Mouse (Mus musculus) G1E (cell line): ENCODE data around the gene Dedd2. TPM values are rescaled to one million over a fixed set of nuclear protein-coding genes. Genes with fewer than 3 reads are reported as not detected.

Experiments used
- ATAC-seq: 2 replicates; pipeline ENCODE4 v1.8.0; 2016; ENCODE audit warnings: mild to moderate bottlenecking; ENCODE audit not compliant: insufficient number of reproducible peaks, poor library complexity, low FRiP score, severe bottlenecking; ENCODE audit errors: extremely low read depth
- DNase-seq: peaks from one replicate; pipeline ENCODE4 v3.0.0; 2012; ENCODE audit warnings: low spot score
- H3K27me3 ChIP-seq: 2 replicates; pipeline ENCODE4 v1.6.1; 2012; ENCODE audit warnings: mild to moderate bottlenecking, low read length, inconsistent platforms; ENCODE audit not compliant: insufficient read depth
- H3K36me3 ChIP-seq: replicated peaks from 2 replicates; pipeline ENCODE3; 2012; ENCODE audit warnings: mild to moderate bottlenecking, inconsistent platforms
- H3K4me1 ChIP-seq: 2 replicates; pipeline ENCODE4 v1.6.1; 2012; ENCODE audit warnings: low read depth, low read length, inconsistent platforms, mixed read lengths; ENCODE audit not compliant: insufficient read depth
- H3K4me3 ChIP-seq: 2 replicates; pipeline ENCODE4 v1.5.1; 2012; ENCODE audit warnings: low read depth, mild to moderate bottlenecking, inconsistent platforms, low read length, moderate library complexity, mixed read lengths
- H3K9me3 ChIP-seq: replicated peaks from 2 replicates; pipeline ENCODE4 v1.6.1; 2012; ENCODE audit warnings: inconsistent platforms
- CTCF ChIP-seq: IDR thresholded peaks from 2 replicates; pipeline ENCODE4 v1.5.1; 2012; ENCODE audit warnings: low read depth, low read length, inconsistent platforms, mixed read lengths
- GATA1 ChIP-seq: IDR thresholded peaks from 2 replicates; pipeline ENCODE4 v1.6.1; 2012; ENCODE audit warnings: borderline replicate concordance, low read length, inconsistent platforms, mixed read lengths
- GATA2 ChIP-seq: IDR thresholded peaks from 2 replicates; pipeline ENCODE4 v1.6.1; 2012; ENCODE audit warnings: low read depth, low read length, inconsistent platforms, borderline replicate concordance
- POLR2AphosphoS5 ChIP-seq: IDR thresholded peaks from 2 replicates; pipeline ENCODE4 v1.6.1; 2012; ENCODE audit warnings: low read depth, low read length, inconsistent platforms; ENCODE audit not compliant: insufficient replicate concordance
- TAL1 ChIP-seq: conservative IDR thresholded peaks from 2 replicates; pipeline ENCODE4 v1.6.1; 2012; ENCODE audit warnings: low read depth, low read length, inconsistent platforms, mixed read lengths
- polyA plus RNA-seq: library from polyadenylated mRNA; stranded (reverse); fragments of >175 nt; gene quantifications from 2 replicates; pipeline ENCODE4 v1.2.3, GENCODE M21; 2012
- total RNA-seq, 2 experiments: library from RNA; stranded (forward) in 1 of 2; stranded (reverse) in 1 of 2; fragments of 200-1000 nt in 1 of 2; fragments of >200 nt in 1 of 2; fragmentation: Nextera tagmentation in 1 of 2; gene quantifications; 2 replicates each; pipeline ENCODE4 v1.2.3; 2014 to 2017

Gene Dedd2
- total and polyA plus RNA-seq, 3 experiments: 9.7 to 43.7 (median 13.1) TPM

GRCm38 (mm10) chr7:25250141-25250972 is 29.9 kb upstream of the Dedd2 start, which contains the start of gene Erf:
Erf (minus strand) TSS chr7:25250761.
- TF ChIP-seq GATA2 (no peak), CTCF (no peak), TAL1 (no peak), POLR2AphosphoS5 (no peak), GATA1 (no peak)
- DNase-seq (peak; percentile 90), ATAC-seq (peak; percentile 79)
- peak within 1 kb of the TSS; percentile 94 for H3K4me3 ChIP-seq
- H3K9me3 ChIP-seq: no peaks in the 10 kb centered on the region
- peaks cover 27% of the 10 kb centered on the region for H3K36me3 ChIP-seq
- peaks cover 7% of the 10 kb centered on the region for H3K27me3 ChIP-seq
- H3K4me1 ChIP-seq: peaks cover 51% of the 10 kb centered on the region

GRCm38 (mm10) chr7:25249314-25250140 is 29.1 kb upstream of the Dedd2 start:
- Histone ChIP-seq H3K4me3 (peak overlapping the region; percentile 94), H3K36me3 (peaks cover 36% of the 10 kb centered on the region), H3K4me1 (peaks cover 59% of the 10 kb centered on the region), H3K27me3 (0 out of 2 replicates have a peak, but pooled peaks cover 4% of the 10 kb centered on the region), H3K9me3 (no peaks in the 10 kb centered on the region)
- peak; percentile 72 for DNase-seq
- no peak for TF ChIP-seq CTCF
- TF ChIP-seq TAL1: no peak
- TF ChIP-seq GATA2: no peak
- no peak for TF ChIP-seq POLR2AphosphoS5
- no peak for TF ChIP-seq GATA1
- ATAC-seq: 0 out of 2 replicates have a peak, but pooled peaks have one; percentile 5

GRCm38 (mm10) chr7:25248846-25249313 is 28.5 kb upstream of the Dedd2 start:
- H3K27me3 ChIP-seq: no peaks in the 10 kb centered on the region
- no peak for DNase-seq
- H3K4me3 ChIP-seq: peak overlapping the region; percentile 94
- peaks cover 41% of the 10 kb centered on the region for H3K36me3 ChIP-seq
- peaks cover 61% of the 10 kb centered on the region for H3K4me1 ChIP-seq
- no peaks in the 10 kb centered on the region for H3K9me3 ChIP-seq
- TF ChIP-seq GATA2 (no peak), POLR2AphosphoS5 (no peak), GATA1 (no peak), CTCF (no peak), TAL1 (no peak)
- no peak for ATAC-seq

GRCm38 (mm10) chr7:25248018-25248647 is 27.7 kb upstream of the Dedd2 start:
- no peak for TF ChIP-seq TAL1
- no peak for TF ChIP-seq POLR2AphosphoS5
- TF ChIP-seq GATA2: no peak
- no peak for TF ChIP-seq CTCF
- TF ChIP-seq GATA1: no peak
- Histone ChIP-seq H3K36me3 (peaks cover 46% of the 10 kb centered on the region), H3K4me1 (peaks cover 61% of the 10 kb centered on the region), H3K27me3 (no peaks in the 10 kb centered on the region), H3K9me3 (no peaks in the 10 kb centered on the region), H3K4me3 (peak overlapping the region; percentile 94; the same call in 1 of the 2 replicates)
- ATAC-seq: no peak
- peak; percentile 16 for DNase-seq

- Histone ChIP-seq H3K27me3 (no peaks in the 10 kb centered on the region), H3K4me1 (peaks cover 65% of the 10 kb centered on the region), H3K36me3 (peaks cover 53% of the 10 kb centered on the region), H3K9me3 (no peaks in the 10 kb centered on the region), H3K4me3 (peak overlapping the region; percentile 94; the same call in 1 of the 2 replicates)
- DNase-seq: no peak
- no peak for ATAC-seq
- TF ChIP-seq GATA1 (no peak), GATA2 (no peak), TAL1 (no peak)
These were observed 27.1 kb upstream of the Dedd2 start for GRCm38 (mm10) chr7:25247498-25247897.

- Histone ChIP-seq H3K36me3 (peaks cover 56% of the 10 kb centered on the region), H3K4me1 (peaks cover 65% of the 10 kb centered on the region), H3K4me3 (peak overlapping the region; percentile 2; the same call in 1 of the 2 replicates), H3K9me3 (no peaks in the 10 kb centered on the region), H3K27me3 (no peaks in the 10 kb centered on the region)
- TF ChIP-seq CTCF (no peak), POLR2AphosphoS5 (no peak), GATA1 (no peak), GATA2 (no peak), TAL1 (no peak)
- DNase-seq (no peak), ATAC-seq (no peak)
These were observed 26.3 kb upstream of the Dedd2 start for GRCm38 (mm10) chr7:25246759-25247137.
